Mouse (Mus musculus) erythroblast, embryonic 14.5 days (primary cell): Measurements from ENCODE around the gene Fam133b.

Experiments
- GATA1 ChIP-seq: IDR thresholded peaks from 2 replicates; pipeline ENCODE4 v1.6.1; 2012; ENCODE audit warnings: low read length, inconsistent platforms, mixed read lengths
- TAL1 ChIP-seq: IDR thresholded peaks from 3 replicates; pipeline ENCODE4 v1.6.1; 2012; ENCODE audit warnings: low read length, inconsistent platforms, mixed read lengths

DNA sequence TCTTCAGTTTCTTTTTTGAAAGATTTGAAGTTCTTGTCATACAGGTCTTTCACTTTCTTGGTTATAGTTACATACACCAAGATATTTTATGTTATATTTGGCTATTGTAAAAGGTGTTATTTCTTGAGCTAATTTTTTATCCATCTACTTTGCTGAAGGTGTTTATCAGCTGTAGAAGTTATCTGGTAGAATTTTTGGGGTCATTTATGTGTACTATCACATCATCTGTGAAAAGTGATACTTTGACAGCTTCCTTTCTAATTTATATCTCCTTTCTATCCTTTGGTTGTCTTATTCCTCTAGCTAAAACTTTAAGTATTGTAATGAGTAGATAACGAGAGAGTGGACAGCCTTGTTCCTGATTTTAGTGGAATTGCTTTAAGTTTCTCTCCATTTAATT is 7.8 kb downstream of the Fam133b start:
- TF ChIP-seq GATA1 (no peak), TAL1 (no peak)
